Mouse (Mus musculus) kidney, postnatal 14 days (tissue): Measurements from ENCODE around the gene Plekhh3.
A peak's percentile ranks its signal among the peaks of the same experiment; 100 is the strongest.

ENCODE experiments used
- DNase-seq: peaks from one replicate; pipeline ENCODE4 v3.0.0; 2022; ENCODE audit warnings: mixed read lengths

Plekhh3 gene

GRCm38 (mm10) chr11:101186526-101187247 lies 15.5 kb upstream of the Plekhh3 start:
- DNase-seq = no peak

DNA sequence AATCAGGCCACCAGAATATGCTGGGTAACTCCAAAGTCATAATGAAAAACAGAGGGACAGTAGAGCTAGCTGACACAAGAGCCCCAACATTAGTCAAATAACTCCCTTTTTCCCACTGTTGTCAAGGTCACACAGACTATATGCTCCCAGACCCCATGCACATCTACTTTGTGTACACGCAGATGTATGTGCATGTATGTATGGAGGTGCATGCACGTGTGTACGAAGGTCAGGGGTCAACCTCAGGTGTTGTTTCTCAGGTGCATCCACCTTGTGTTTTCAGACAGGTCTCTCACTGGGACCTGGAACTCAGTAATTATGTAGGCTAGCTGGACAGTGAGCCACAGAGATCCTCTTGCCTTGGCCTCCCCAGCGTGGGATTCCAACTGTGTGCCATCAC lies 14.3 kb upstream of the Plekhh3 start:
- no peak for DNase-seq

DNA sequence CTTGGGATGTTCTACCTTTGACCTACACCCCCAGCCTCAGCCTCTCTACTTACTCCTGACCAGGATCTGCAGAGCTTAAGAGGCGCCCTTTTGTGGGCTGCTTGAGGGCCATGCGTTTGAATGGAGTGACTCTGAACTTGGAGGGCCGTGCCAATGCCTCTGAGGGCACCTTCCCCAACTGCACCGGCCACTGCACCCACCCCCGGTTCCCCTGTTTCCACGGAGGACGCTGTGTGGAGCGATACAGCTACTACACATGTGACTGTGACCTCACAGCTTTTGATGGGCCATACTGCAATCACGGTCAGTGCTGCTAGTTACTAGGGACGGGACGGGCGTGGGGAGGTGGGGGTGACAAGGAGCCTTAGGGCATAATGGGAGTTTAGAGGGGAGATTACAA lies 13.8 kb upstream of the Plekhh3 start:
- DNase-seq = no peak

DNA sequence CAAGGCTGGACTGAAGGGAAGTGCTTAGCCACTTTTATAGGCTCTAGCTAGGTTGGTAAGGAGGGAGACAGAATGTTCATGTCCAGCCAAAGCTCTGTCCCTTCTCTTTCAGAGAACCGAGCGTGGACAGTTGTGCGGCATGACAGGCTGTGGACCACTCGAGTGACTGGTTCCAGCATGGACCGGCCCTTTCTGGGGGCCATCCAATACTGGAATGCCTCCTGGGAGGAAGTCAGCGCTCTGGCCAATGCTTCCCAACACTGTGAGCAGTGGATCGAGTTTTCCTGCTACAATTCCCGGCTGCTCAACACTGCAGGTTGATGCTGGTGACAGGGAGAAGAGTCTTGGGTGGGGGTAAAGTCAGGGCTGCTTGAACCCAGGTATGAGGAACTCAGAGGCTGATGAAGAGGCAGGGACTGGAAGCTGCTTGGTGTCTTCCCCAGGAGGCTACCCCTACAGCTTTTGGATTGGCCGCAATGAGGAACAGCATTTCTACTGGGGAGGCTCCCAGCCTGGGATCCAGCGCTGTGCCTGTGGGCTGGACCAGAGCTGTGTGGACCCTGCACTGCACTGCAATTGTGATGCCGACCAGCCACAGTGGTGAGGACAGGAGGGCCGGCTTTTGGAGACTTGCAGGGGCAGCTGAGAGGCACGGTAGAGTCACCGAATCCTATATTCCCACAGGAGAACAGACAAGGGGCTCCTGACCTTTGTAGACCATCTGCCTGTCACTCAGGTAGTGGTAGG lies 11.8 kb upstream of the Plekhh3 start:
- no peak for DNase-seq

DNA sequence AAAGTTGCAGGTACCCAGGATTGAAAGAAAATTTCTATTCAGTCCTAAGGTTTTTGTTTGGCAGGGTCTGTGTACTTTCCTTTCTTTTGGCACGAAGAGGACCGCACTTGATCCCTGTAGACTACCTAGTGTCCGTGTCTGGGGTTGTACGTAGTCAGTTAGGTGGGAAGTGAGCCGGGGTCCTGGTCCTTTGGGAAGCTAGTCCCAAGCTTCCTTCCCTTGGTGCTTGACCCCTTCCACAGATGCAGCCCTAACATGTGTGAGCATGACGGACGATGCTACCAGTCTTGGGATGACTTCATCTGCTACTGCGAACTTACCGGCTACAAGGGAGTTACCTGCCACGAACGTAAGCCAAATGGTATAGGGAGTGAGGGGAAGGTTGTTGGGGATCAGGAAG lies 10.8 kb upstream of the Plekhh3 start:
- DNase-seq = no peak

GRCm38 (mm10) chr11:101180846-101181740 lies 9.9 kb upstream of the Plekhh3 start:
- DNase-seq = peak; percentile 61

GRCm38 (mm10) chr11:101180261-101180660 lies 9.1 kb upstream of the Plekhh3 start:
- no peak for DNase-seq

- DNase-seq = no peak
Measured at GRCm38 (mm10) chr11:101179306-101179705, 8.2 kb upstream of the Plekhh3 start.

DNA sequence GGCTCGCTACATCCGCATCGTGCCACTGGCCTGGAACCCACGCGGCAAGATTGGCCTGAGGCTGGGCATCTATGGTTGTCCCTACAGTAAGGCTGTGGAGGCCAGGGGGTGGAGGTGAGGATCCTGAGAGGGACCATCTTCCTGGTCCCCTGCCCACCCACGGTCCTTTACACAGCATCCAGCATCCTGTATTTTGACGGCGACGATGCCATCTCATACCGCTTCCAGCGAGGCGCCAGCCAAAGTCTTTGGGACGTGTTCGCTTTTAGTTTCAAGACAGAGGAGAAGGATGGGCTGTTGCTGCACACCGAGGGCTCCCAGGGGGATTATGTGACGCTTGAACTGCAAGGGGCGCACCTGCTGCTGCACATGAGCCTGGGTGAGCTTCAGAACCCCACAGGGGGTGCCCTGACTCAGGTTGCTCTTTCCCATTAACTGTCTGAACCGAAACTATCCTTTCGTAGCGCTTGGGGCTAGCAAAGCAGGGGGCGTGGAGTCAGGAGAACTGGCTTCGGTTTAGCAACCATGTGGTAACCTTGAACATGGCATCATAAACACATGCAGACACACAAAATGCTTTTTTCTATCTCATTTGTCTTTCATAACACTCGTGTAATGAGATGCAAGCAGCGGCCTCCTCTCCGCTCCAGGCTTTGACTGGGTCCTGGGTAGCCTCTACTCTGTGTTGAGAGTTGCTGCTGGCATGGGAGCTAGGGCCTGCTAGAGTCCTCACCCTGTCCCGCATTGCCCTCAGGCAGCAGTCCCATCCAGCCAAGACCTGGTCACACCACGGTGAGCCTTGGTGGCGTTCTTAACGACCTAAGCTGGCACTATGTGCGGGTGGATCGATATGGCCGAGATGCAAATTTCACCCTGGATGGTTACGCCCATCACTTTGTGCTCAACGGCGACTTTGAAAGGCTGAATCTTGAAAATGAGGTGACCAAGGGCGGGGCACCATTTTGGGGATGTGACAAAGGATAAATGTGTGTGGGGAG lies 7.2 kb upstream of the Plekhh3 start:
- DNase-seq = no peak

DNA sequence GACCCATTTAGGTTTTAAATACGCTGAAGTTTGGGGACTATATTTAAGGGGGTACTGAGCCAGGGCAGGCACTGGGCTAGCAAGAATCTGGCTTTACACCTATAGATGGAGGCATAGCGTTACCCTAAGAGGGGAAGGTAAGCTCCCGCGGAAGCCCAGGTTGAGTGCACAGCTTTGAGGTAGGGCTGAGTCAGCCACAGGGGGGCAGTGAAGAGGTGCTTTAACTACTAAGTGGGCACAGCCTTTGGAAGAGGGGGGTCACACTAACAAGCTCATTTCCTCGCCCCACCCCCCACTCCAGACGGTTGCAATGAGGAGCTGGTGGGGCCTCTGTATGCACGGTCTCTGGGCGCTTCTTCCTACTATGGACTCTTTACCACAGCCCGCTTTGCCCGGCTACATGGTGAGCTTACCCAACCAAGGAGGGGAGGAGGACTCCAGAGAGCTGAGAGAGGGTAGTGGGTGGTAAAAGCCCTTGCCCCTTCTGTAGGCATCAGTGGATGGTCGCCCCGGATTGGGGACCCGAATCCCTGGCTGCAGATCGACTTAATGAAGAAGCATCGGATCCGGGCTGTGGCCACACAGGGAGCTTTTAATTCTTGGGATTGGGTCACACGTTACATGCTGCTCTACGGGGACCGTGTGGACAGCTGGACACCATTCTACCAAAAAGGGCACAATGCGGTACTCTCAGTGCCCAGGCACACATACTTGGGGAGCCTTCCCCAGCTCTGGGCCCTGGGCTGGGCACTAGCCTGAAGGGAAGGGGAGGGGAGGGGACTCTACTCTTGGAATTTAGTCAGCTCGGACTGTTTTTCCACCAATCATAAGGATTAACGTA lies 6.0 kb upstream of the Plekhh3 start:
- peak; percentile 65 for DNase-seq

DNA sequence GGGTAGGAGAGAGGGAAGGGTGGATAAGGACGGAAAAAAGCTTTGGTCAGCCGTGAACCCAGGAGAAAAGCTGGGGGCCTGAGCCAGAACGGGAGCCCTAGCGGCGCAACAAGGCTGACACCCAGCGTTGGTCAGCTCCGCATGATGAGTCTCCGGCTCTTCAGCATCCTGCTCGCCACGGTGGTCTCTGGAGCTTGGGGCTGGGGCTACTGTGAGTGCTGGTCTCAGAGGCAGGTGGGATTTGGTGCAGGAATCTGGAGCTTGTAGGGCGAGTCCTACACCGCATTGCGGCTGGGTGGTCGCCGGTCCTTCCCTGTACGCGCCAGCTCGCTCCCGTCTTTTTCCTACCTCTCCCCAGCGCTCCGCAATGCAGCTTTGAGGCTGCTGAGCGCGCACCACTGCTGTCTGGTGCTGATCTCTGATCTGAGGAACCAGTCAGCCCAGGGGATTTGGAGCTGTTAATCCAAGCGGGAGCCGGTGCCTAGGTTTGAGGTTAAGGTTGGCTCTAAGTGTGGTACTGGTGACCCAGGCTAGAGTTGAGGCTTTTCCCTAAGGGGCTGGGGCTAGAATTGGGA lies 5.1 kb upstream of the Plekhh3 start:
- peak; percentile 58 for DNase-seq

GRCm38 (mm10) chr11:101175636-101176116 lies 4.5 kb upstream of the Plekhh3 start:
- DNase-seq = no peak

- DNase-seq = no peak
Measured at GRCm38 (mm10) chr11:101174851-101175628, 3.9 kb upstream of the Plekhh3 start, which contains the start of gene Ccr10. TSS of gene Ccr10 (minus strand) at chr11:101175443.

- DNase-seq = no peak
Measured at GRCm38 (mm10) chr11:101174389-101174745, 3.2 kb upstream of the Plekhh3 start.

DNA sequence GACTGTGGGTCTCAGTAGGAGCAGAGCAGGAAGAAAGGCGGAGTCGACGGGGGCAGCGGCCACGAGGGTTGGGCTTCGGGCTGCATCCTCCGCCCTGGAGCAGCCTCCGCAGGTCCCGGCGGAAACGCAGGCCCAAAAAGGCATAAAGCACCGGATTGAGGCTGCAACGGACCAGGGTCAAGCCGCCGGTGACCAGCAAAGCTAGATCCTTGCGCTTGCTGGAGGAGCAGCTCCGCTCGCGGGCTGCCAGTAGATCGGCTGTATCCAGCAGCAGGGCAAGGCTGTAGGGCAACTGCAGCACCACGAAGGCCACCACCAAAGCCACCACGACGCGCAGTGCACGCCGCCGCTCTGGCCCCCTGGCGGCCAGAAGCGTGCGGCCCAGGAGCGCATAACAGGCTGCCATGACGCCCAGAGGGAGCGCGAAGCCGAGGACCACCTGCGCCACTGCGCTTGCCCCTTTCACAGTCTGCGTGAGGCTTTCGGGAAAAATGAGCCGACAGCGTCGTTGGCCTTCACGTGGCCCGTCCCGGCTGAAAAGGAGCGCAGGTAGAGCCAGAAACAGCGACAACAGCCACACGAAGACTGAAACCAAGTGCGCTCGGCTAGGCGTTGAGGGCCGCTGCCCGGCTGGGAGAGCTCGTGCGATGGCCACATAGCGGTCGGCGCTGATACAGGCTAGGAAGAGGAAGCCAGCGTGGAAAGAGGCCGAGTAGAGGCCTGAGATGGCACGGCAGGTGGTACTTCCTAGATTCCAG lies 2.7 kb upstream of the Plekhh3 start:
- peak; percentile 90 for DNase-seq

DNA sequence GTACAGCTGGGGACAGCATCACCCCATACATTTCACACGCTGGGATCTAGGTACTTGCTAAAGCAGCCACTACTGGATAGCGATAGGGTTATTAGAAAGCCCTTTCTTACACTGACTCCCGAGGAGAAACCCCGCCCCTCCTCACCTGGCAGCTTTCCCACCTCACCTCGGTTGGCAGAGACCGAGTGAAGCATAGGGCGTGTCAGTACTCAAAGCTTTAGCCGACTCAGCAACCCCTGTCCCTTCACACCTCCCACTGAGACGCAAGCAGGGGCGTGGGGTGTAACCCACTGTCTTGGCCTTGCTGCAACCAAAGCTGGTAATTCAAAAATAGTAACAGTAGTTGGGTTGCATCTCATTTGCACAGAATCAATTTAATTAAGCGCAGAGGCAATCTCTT lies 2.0 kb upstream of the Plekhh3 start:
- peak; percentile 89 for DNase-seq

DNA sequence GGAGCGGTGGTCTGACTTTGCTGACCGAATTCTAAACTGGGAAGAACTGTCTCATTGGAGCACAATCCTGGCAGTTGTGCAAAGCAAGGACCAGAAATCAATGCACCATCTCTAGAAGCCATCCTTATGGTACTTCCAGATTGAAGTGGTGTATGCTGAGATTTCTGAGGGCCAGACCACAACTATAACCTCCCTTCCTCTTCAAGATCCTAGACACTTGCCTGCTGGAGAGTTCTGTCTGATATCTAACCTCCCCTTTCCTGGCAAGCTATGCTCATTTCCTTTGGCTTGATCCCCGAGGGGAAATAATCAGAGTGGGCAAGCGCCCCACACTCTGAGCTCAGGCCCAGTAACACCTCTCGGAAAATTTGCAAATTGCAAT lies 1.3 kb upstream of the Plekhh3 start:
- DNase-seq = no peak

- DNase-seq = peak; percentile 84
Measured at GRCm38 (mm10) chr11:101171721-101172433, 726 bp upstream of the Plekhh3 start.
